Mouse (Mus musculus) heart, postnatal 0 days (tissue): ENCODE data around the gene Gm45785. TPM values are rescaled to one million over a fixed set of nuclear protein-coding genes. Genes with fewer than 3 reads are reported as not detected.
A peak's percentile ranks its signal among the peaks of the same experiment; 100 is the strongest.
"Not testable (repeated sequence)": the region's sequence is repeated elsewhere in the genome, so short reads cannot be mapped to it uniquely, and the experiment has no call there.

ENCODE experiments used
- ATAC-seq: fragments of 200-750 bp; cut with Nextera tagmentation; 2 replicates; pipeline ENCODE4 v1.8.0; 2017; ENCODE audit warnings: low read depth, moderate number of reproducible peaks, moderate library complexity; ENCODE audit not compliant: insufficient read depth
- DNase-seq: peaks from one replicate; pipeline ENCODE4 v3.0.0-alpha.2; 2016; ENCODE audit warnings: low spot score
- H3K27ac ChIP-seq: fragments of 300-500 bp; sonication (generic); 2 replicates; pipeline ENCODE4 v1.5.1; 2014; ENCODE audit warnings: low read depth, mild to moderate bottlenecking
- H3K27me3 ChIP-seq: fragments of 300-500 bp; sonication (generic); 2 replicates; pipeline ENCODE4 v1.6.1; 2014; ENCODE audit warnings: low read length, mixed read lengths; ENCODE audit not compliant: control insufficient read depth, insufficient read depth
- H3K36me3 ChIP-seq: fragments of 300-500 bp; sonication (generic); replicated peaks from 2 replicates; pipeline ENCODE4 v1.6.1; 2014; ENCODE audit warnings: low read length, mixed read lengths; ENCODE audit not compliant: control insufficient read depth, insufficient read depth
- H3K4me1 ChIP-seq: fragments of 300-500 bp; sonication (generic); 2 replicates; pipeline ENCODE4 v1.6.1; 2014; ENCODE audit warnings: antibody characterized with exemption; ENCODE audit not compliant: control insufficient read depth, insufficient read depth
- H3K4me2 ChIP-seq: fragments of 300-500 bp; sonication (generic); 2 replicates; pipeline ENCODE4 v1.6.1; 2014; ENCODE audit warnings: low read depth, mild to moderate bottlenecking, low read length, moderate library complexity
- H3K4me3 ChIP-seq: fragments of 300-500 bp; sonication (generic); 2 replicates; pipeline ENCODE4 v1.5.1; 2014; ENCODE audit warnings: low read depth, low read length
- H3K9ac ChIP-seq: fragments of 300-500 bp; sonication (generic); replicated peaks from 2 replicates; pipeline ENCODE4 v1.6.1; 2014; ENCODE audit warnings: low read depth, low read length, mixed read lengths
- H3K9me3 ChIP-seq: fragments of 300-500 bp; sonication (generic); replicated peaks from 2 replicates; pipeline ENCODE4 v1.6.1; 2016; ENCODE audit warnings: low read length; ENCODE audit not compliant: control insufficient read depth
- CTCF ChIP-seq: IDR thresholded peaks from 2 replicates; pipeline ENCODE4 v1.5.1; 2016; ENCODE audit warnings: antibody characterized with exemption, control low read depth, low read depth
- EP300 ChIP-seq: IDR thresholded peaks from 2 replicates; pipeline ENCODE4 v1.6.1; 2016; ENCODE audit warnings: antibody characterized with exemption, low read depth
- WGBS: fragments of 180-500 bp; shearing (Covaris S2); extraction: QIAGEN DNeasy Blood & Tissue Kit; methylation state at CpG from one replicate; pipeline ENCODE4 v1.1.7; 2014; 5-methylcytosine and 5-hydroxymethylcytosine counted together
- polyA plus RNA-seq: library from polyadenylated mRNA; unstranded; fragments of >200 nt; fragmentation: Nextera tagmentation; extraction: Ambion mirVana; gene quantifications from 2 replicates; pipeline ENCODE4 v1.2.1, GENCODE M21; 2015
- total RNA-seq: library from RNA; depleted of rRNA; stranded (reverse); fragments of >200 nt; gene quantifications from 2 replicates; pipeline ENCODE4 v1.2.3, GENCODE M21; 2014; ENCODE audit warnings: low replicate concordance

Gene Gm45785
- total and polyA plus RNA-seq, 2 experiments from 2014 or later = not detected

DNA sequence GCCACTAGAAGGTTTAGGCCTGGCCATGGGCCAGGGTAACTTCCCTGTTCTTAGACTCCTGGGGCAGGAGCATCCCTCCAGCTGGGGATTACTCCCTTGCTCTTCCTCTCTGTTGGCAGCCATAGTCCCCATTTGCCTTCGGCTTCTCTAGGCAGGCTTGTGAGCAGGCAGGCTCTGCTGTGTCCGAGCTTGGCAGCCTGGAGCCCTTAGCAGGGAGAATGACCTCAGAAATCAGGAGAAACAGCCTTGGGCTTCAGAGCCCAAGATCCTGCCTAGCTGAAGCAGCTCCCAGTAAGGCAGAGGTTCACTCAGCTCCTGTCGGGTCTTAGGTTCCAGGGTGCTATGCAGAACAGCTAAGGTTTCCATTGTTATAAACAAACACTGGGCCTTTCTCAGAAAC lies 43.0 kb upstream of the Gm45785 start:
- Histone ChIP-seq H3K4me3 (peak overlapping the region; percentile 49), H3K27ac (peak overlapping the region; percentile 96), H3K9ac (peak overlapping the region; percentile 60; the same call in 1 of the 2 replicates), H3K36me3 (peaks cover 43% of the 10 kb centered on the region), H3K9me3 (no peaks in the 10 kb centered on the region), H3K4me1 (peaks cover 15% of the 10 kb centered on the region), H3K4me2 (peak overlapping the region; percentile 64), H3K27me3 (no peaks in the 10 kb centered on the region)
- ATAC-seq (no peak), DNase-seq (no peak)
- TF ChIP-seq EP300 = no peak
- TF ChIP-seq CTCF = no peak
- 29% methylated on average over 3 of the region's 3 CpGs for WGBS

DNA sequence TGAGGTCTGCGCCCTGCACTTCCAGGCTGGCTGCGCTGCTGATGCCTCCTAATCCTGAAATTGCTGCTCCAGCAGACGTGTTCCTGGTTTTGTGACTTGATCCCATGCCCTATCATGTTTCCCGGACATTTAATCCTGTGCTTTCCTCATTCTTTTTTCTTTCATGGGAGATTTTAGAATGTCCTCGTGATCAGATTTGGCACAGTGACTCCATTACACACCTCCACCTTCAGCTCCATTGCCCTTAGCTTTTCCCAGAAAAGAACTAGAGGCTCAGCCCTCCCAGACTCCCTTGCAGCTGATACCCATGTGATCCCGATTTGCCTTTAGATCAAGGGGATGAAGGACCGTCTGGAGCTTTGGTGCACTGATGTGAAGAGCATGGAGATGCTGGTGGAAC lies 41.7 kb upstream of the Gm45785 start:
- no peak for ATAC-seq
- Histone ChIP-seq H3K4me2 (no peak overlapping the region), H3K4me3 (no peak overlapping the region), H3K9me3 (no peaks in the 10 kb centered on the region), H3K27ac (no peak overlapping the region), H3K27me3 (no peaks in the 10 kb centered on the region), H3K4me1 (peaks cover 15% of the 10 kb centered on the region), H3K36me3 (peaks cover 51% of the 10 kb centered on the region), H3K9ac (no peak overlapping the region)
- TF ChIP-seq CTCF (no peak), EP300 (no peak)
- DNase-seq = no peak
- 87% methylated on average over 7 of the region's 7 CpGs for WGBS

DNA sequence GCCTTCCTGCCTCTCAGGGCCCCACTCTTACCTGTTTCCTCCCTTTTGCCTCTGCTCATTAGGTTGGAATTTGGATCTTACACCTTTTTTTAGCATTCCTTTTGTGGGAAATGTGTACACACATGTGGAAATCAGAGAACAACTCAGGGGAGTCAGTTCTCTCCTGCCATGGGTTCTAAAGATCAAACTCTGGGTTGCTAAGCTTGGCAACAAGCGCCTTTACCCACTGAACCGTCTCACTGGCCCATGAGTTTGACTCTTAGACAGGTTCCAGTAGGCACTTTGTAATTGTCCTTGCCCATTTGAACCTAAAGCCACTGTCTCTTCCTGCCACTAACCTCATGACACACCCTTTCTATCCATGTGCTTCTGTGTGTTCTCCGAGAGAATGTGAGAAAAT lies 38.5 kb upstream of the Gm45785 start:
- H3K27ac ChIP-seq = no peak overlapping the region
- no peak overlapping the region for H3K4me3 ChIP-seq
- no peak for ATAC-seq
- no peak for TF ChIP-seq EP300
- no peak for TF ChIP-seq CTCF
- no peak overlapping the region for H3K4me2 ChIP-seq
- WGBS = 90% methylated on average over 3 of the region's 3 CpGs
- H3K9ac ChIP-seq = no peak overlapping the region
- 0 out of 2 replicates have a peak, but pooled peaks cover 5% of the 10 kb centered on the region for H3K4me1 ChIP-seq
- no peaks in the 10 kb centered on the region for H3K27me3 ChIP-seq
- peaks cover 70% of the 10 kb centered on the region for H3K36me3 ChIP-seq
- no peaks in the 10 kb centered on the region for H3K9me3 ChIP-seq
- DNase-seq = no peak

DNA sequence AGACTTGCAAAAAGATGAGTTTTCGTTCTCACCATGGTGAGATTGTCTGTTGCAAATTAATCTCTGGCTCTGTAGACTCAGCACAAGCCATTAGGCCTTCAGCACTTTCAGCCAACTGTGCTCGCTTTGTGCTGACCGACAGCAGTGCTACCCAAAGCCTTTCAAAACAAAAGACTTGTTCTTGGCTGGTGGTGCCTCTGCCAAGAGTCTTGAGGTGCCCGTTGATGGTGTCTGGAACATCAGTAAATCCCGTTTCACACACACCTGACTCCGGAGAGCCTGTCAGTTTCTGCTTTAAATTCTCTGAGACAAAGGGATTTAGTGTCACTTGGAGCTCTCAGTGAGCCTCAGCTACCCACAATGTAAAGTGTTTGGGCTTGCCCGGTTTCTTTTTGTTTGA lies 37.9 kb upstream of the Gm45785 start:
- ATAC-seq = no peak
- Histone ChIP-seq H3K9me3 (no peaks in the 10 kb centered on the region), H3K9ac (no peak overlapping the region), H3K27ac (no peak overlapping the region), H3K4me2 (no peak overlapping the region), H3K36me3 (peaks cover 71% of the 10 kb centered on the region), H3K4me3 (no peak overlapping the region), H3K4me1 (0 out of 2 replicates have a peak, but pooled peaks cover 2% of the 10 kb centered on the region), H3K27me3 (no peaks in the 10 kb centered on the region)
- WGBS = 92% methylated on average over 7 of the region's 7 CpGs
- no peak for TF ChIP-seq CTCF
- TF ChIP-seq EP300 = no peak
- DNase-seq = no peak

DNA sequence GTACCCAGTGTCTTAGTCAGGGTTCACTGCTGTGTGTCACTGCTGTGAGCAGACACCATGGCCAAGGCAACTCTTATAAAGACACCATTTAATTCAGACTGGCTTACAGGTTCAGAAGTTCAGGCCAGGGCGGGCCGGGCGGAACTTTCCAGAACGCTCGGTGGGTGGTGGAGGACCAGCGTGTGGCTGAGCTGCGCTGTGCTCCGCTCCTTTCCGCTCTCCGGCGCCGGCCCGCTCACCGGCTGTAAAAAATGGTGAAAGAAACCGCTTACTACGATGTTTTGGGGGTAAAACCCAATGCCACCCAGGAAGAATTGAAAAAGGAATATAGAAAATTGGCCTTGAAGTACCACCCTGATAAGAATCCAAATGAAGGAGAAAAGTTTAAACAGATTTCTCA lies 34.5 kb upstream of the Gm45785 start:
- not testable (repeated sequence) for DNase-seq, H3K4me1 ChIP-seq, H3K27me3 ChIP-seq, H3K4me2 ChIP-seq, H3K4me3 ChIP-seq, H3K27ac ChIP-seq, H3K9ac ChIP-seq, H3K9me3 ChIP-seq, ATAC-seq
- H3K36me3 ChIP-seq = peaks cover 77% of the 10 kb centered on the region
- 96% methylated on average over 16 of the region's 16 CpGs for WGBS

DNA sequence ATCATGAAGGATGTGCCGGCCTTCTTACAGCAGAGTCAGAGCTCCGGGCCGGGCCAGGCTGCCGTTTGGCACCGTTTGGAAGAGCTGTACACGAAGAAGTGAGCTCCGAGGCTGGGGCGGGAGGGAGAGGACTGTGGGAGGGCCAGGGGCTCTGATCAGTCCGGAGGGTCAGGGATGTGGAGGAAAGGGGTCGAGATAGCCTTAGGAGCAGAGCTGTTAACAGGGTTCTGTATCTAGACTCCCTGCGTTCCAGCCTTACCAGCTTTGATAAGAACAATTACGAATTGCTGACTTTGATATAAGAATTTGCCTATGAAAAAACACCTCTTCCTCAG lies 26.3 kb upstream of the Gm45785 start:
- no peak for TF ChIP-seq CTCF
- TF ChIP-seq EP300 = no peak
- Histone ChIP-seq H3K36me3 (peaks cover 33% of the 10 kb centered on the region), H3K4me2 (peak overlapping the region; percentile 89), H3K4me3 (peak overlapping the region; percentile 96), H3K27me3 (no peaks in the 10 kb centered on the region), H3K9me3 (no peaks in the 10 kb centered on the region), H3K9ac (peak overlapping the region; percentile 75), H3K27ac (peak overlapping the region; percentile 86), H3K4me1 (peaks cover 13% of the 10 kb centered on the region)
- peak; percentile 13 for DNase-seq
- under 1% methylated on average over 12 of the region's 12 CpGs for WGBS
- peak; percentile 19 for ATAC-seq
